Mouse (Mus musculus): ENCODE results near the gene Poll. TPM values are rescaled to one million over a fixed set of nuclear protein-coding genes. Genes with fewer than 3 reads are reported as not detected.

Poll gene
- total and polyA plus RNA-seq, 3 experiments = 7.6 to 15.9 (median 9.4) TPM

- H3K9me3 ChIP-seq (replicated peaks) = no peaks in the 10 kb centered on the region
- ATAC-seq (ENCODE audit: extremely low read depth, insufficient number of reproducible peaks, low FRiP score, poor library complexity, severe bottlenecking) = peak; percentile 28; the same call in 1 of the 2 replicates
- peak overlapping the region; percentile 68; the same call in 1 of the 2 replicates for H3K4me3 ChIP-seq (ENCODE audit: low read depth, low read length)
- H3K4me1 ChIP-seq (ENCODE audit: insufficient read depth, low read depth, low read length) = peaks cover 72% of the 10 kb centered on the region
- peaks cover 60% of the 10 kb centered on the region for H3K27me3 ChIP-seq (ENCODE audit: insufficient read depth, low read length)
- no peaks in the 10 kb centered on the region for H3K36me3 ChIP-seq (replicated peaks)
- TF ChIP-seq CTCF (IDR thresholded peaks at IDR 0.05; ENCODE audit: low read depth, low read length) (no peak), GATA1 (IDR thresholded peaks at IDR 0.05; ENCODE audit: borderline replicate concordance, low read length) (no peak), POLR2AphosphoS5 (IDR thresholded peaks at IDR 0.05; ENCODE audit: insufficient replicate concordance, low read depth, low read length) (no peak), TAL1 (conservative IDR thresholded peaks at IDR 0.05; ENCODE audit: low read depth, low read length) (no peak), GATA2 (IDR thresholded peaks at IDR 0.05; ENCODE audit: borderline replicate concordance, low read depth, low read length) (no peak)
- DNase-seq (ENCODE audit: low spot score) = peak; percentile 61
These were observed 16.0 kb downstream of the Poll start for GRCm38 (mm10) chr19:45544152-45544924.

GRCm38 (mm10) chr19:45542061-45542460, 18.3 kb downstream of the Poll start:
- H3K27me3 ChIP-seq (ENCODE audit: insufficient read depth, low read length) = peaks cover 60% of the 10 kb centered on the region
- no peaks in the 10 kb centered on the region for H3K9me3 ChIP-seq (replicated peaks)
- DNase-seq (ENCODE audit: low spot score) = no peak
- ATAC-seq (ENCODE audit: extremely low read depth, insufficient number of reproducible peaks, low FRiP score, poor library complexity, severe bottlenecking) = no peak
- peak overlapping the region; percentile 72 for H3K4me3 ChIP-seq (ENCODE audit: low read depth, low read length)
- H3K36me3 ChIP-seq (replicated peaks) = no peaks in the 10 kb centered on the region
- TF ChIP-seq GATA1 (IDR thresholded peaks at IDR 0.05; ENCODE audit: borderline replicate concordance, low read length) (no peak), POLR2AphosphoS5 (IDR thresholded peaks at IDR 0.05; ENCODE audit: insufficient replicate concordance, low read depth, low read length) (no peak), TAL1 (conservative IDR thresholded peaks at IDR 0.05; ENCODE audit: low read depth, low read length) (no peak), CTCF (IDR thresholded peaks at IDR 0.05; ENCODE audit: low read depth, low read length) (no peak), GATA2 (IDR thresholded peaks at IDR 0.05; ENCODE audit: borderline replicate concordance, low read depth, low read length) (no peak)
- H3K4me1 ChIP-seq (ENCODE audit: insufficient read depth, low read depth, low read length) = peaks cover 58% of the 10 kb centered on the region

GRCm38 (mm10) chr19:45541409-45542041, 18.8 kb downstream of the Poll start:
- Histone ChIP-seq H3K9me3 (replicated peaks) (no peaks in the 10 kb centered on the region), H3K27me3 (ENCODE audit: insufficient read depth, low read length) (peaks cover 59% of the 10 kb centered on the region), H3K4me3 (ENCODE audit: low read depth, low read length) (peak overlapping the region; percentile 72), H3K4me1 (ENCODE audit: insufficient read depth, low read depth, low read length) (peaks cover 56% of the 10 kb centered on the region), H3K36me3 (replicated peaks) (no peaks in the 10 kb centered on the region)
- TF ChIP-seq POLR2AphosphoS5 (IDR thresholded peaks at IDR 0.05; ENCODE audit: insufficient replicate concordance, low read depth, low read length) (no peak), GATA2 (IDR thresholded peaks at IDR 0.05; ENCODE audit: borderline replicate concordance, low read depth, low read length) (no peak), CTCF (IDR thresholded peaks at IDR 0.05; ENCODE audit: low read depth, low read length) (no peak), TAL1 (conservative IDR thresholded peaks at IDR 0.05; ENCODE audit: low read depth, low read length) (no peak), GATA1 (IDR thresholded peaks at IDR 0.05; ENCODE audit: borderline replicate concordance, low read length) (no peak)
- ATAC-seq (ENCODE audit: extremely low read depth, insufficient number of reproducible peaks, low FRiP score, poor library complexity, severe bottlenecking) = no peak
- peak; percentile 57 for DNase-seq (ENCODE audit: low spot score)

GRCm38 (mm10) chr19:45540657-45541408, 19.5 kb downstream of the Poll start:
- no peak for TF ChIP-seq GATA2 (IDR thresholded peaks at IDR 0.05; ENCODE audit: borderline replicate concordance, low read depth, low read length)
- TF ChIP-seq POLR2AphosphoS5 (IDR thresholded peaks at IDR 0.05; ENCODE audit: insufficient replicate concordance, low read depth, low read length) = no peak
- TF ChIP-seq CTCF (IDR thresholded peaks at IDR 0.05; ENCODE audit: low read depth, low read length) = no peak
- no peak for TF ChIP-seq TAL1 (conservative IDR thresholded peaks at IDR 0.05; ENCODE audit: low read depth, low read length)
- TF ChIP-seq GATA1 (IDR thresholded peaks at IDR 0.05; ENCODE audit: borderline replicate concordance, low read length) = no peak
- peaks cover 58% of the 10 kb centered on the region for H3K27me3 ChIP-seq (ENCODE audit: insufficient read depth, low read length)
- H3K9me3 ChIP-seq (replicated peaks) = no peaks in the 10 kb centered on the region
- peaks cover 56% of the 10 kb centered on the region for H3K4me1 ChIP-seq (ENCODE audit: insufficient read depth, low read depth, low read length)
- H3K36me3 ChIP-seq (replicated peaks) = no peaks in the 10 kb centered on the region
- peak overlapping the region; percentile 72; the same call in 1 of the 2 replicates for H3K4me3 ChIP-seq (ENCODE audit: low read depth, low read length)
- no peak for DNase-seq (ENCODE audit: low spot score)
- no peak for ATAC-seq (ENCODE audit: extremely low read depth, insufficient number of reproducible peaks, low FRiP score, poor library complexity, severe bottlenecking)

GRCm38 (mm10) chr19:45537505-45537904, 22.8 kb downstream of the Poll start:
- peak; percentile 58 for TF ChIP-seq CTCF (IDR thresholded peaks at IDR 0.05; ENCODE audit: low read depth, low read length)
- TF ChIP-seq GATA2 (IDR thresholded peaks at IDR 0.05; ENCODE audit: borderline replicate concordance, low read depth, low read length) = no peak
- TF ChIP-seq GATA1 (IDR thresholded peaks at IDR 0.05; ENCODE audit: borderline replicate concordance, low read length) = no peak
- TF ChIP-seq POLR2AphosphoS5 (IDR thresholded peaks at IDR 0.05; ENCODE audit: insufficient replicate concordance, low read depth, low read length) = no peak
- H3K36me3 ChIP-seq (replicated peaks) = no peaks in the 10 kb centered on the region

More at GRCm38 (mm10) chr19:45537505-45537904, 22.8 kb downstream of the Poll start:
- ATAC-seq (ENCODE audit: extremely low read depth, insufficient number of reproducible peaks, low FRiP score, poor library complexity, severe bottlenecking) (no peak), DNase-seq (ENCODE audit: low spot score) (peak; percentile 52)
- no peak overlapping the region for H3K4me3 ChIP-seq (ENCODE audit: low read depth, low read length)
- H3K27me3 ChIP-seq (ENCODE audit: insufficient read depth, low read length) = peaks cover 68% of the 10 kb centered on the region
- peaks cover 42% of the 10 kb centered on the region for H3K4me1 ChIP-seq (ENCODE audit: insufficient read depth, low read depth, low read length)
- H3K9me3 ChIP-seq (replicated peaks) = no peaks in the 10 kb centered on the region
